Mouse (Mus musculus): Measurements from ENCODE around the gene Gm13088.
"Not testable (repeated sequence)": the region's sequence is repeated elsewhere in the genome, so short reads cannot be mapped to it uniquely, and the experiment has no call there.

Gm13088 gene

GRCm38 (mm10) chr4:143657146-143657545, at the start of gene Gm13088:
TSS of gene Gm13088 (minus strand) at chr4:143657246.
- not testable (repeated sequence) for DNase-seq (ENCODE audit: low read depth, low spot score)

GRCm38 (mm10) chr4:143702611-143703010, 45.6 kb upstream of the Gm13088 start, which contains the start of gene Gm13089:
TSS of gene Gm13089 (minus strand) at chr4:143702711.
- no peak for DNase-seq (ENCODE audit: low read depth, low spot score)

- not testable (repeated sequence) for DNase-seq (ENCODE audit: low read depth, low spot score)
Measured at GRCm38 (mm10) chr4:143618101-143618500, 38.9 kb downstream of the Gm13088 start.

- DNase-seq (ENCODE audit: low read depth, low spot score) = not testable (repeated sequence)
Measured at GRCm38 (mm10) chr4:143614703-143615102, 42.3 kb downstream of the Gm13088 start, which contains the start of gene Gm13083. TSS of gene Gm13083 (plus strand) at chr4:143615003.

- not testable (repeated sequence) for DNase-seq (ENCODE audit: low read depth, low spot score)
Measured at GRCm38 (mm10) chr4:143611927-143612326, 45.1 kb downstream of the Gm13088 start.

Data from brain, embryonic 18.5 days (tissue).